Mouse (Mus musculus) erythroblast, embryonic 14.5 days (primary cell): ENCODE measurements around the gene Btbd9.

Experiments used
- GATA1 ChIP-seq: IDR thresholded peaks from 2 replicates; pipeline ENCODE4 v1.6.1; 2012; ENCODE audit warnings: low read length, inconsistent platforms, mixed read lengths
- TAL1 ChIP-seq: IDR thresholded peaks from 3 replicates; pipeline ENCODE4 v1.6.1; 2012; ENCODE audit warnings: low read length, inconsistent platforms, mixed read lengths

DNA sequence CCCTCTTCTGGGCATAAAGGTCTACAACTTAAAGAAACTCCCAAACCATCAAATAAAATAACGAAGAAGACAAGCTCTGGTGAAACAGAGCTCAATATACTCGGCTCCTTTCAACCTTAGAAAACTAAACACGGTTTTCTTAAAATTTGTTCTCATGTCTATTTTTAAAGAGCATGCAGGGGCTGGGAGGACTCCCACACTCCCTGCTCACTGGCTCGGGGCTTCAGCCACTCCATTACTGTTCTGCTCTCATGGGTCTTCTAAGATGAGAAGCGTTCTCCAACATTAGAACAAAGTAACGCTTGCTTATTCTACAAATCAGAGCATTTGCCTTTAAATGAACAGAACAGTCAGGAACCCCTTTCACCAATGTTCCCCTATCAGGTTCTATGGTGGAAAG is 192.6 kb downstream of the Btbd9 start:
- no peak for TF ChIP-seq GATA1
- TF ChIP-seq TAL1: no peak
